21 mouse cellular contexts compared by ENCODE assay signal in the genomic region with DNA sequence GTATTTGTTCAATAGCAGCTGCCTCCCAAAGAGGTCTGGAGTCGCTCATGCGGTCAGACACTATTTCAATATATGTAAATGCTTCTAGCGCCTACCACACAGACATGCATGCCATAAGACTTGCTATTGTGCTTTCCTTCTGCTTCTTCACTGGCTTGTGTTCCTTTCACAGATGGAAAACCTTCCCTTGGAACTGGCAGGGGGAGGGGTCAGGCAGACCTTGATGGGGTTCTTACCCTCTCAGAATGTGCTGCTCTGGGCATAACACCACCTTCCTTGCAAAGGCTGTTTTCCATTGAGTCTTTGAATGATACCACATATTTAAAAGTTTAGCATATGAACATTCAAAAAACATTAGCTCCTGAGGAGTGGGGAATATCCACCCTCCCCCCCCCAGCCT. TPM values are rescaled to one million over a fixed set of nuclear protein-coding genes. Genes with fewer than 3 reads are reported as not detected.
"Had no signal": no experiment of that assay in that cellular context is flagged by ENCODE, and none has a peak within 500 bp of the region (broad histone marks: within the 10 kb centered on the region; RNA-seq: fewer than 3 reads in every experiment).

No protein-coding gene starts in this region.

- H3K4me2 ChIP-seq: lung, embryonic 15.5 days; midbrain, embryonic 13.5 days; midbrain, embryonic 15.5 days; neural tube, embryonic 12.5 days; stomach, embryonic 15.5 days had no signal

- H3K4me1 ChIP-seq: lung, embryonic 15.5 days; megakaryocyte, embryonic 14.5 days; midbrain, embryonic 15.5 days; neural tube, embryonic 12.5 days; stomach, embryonic 15.5 days had no signal

- H3K27ac ChIP-seq: lung, embryonic 15.5 days; macrophage; midbrain, embryonic 13.5 days; midbrain, embryonic 15.5 days; neural tube, embryonic 12.5 days; stomach, embryonic 15.5 days; stomach, postnatal 0 days had no signal

- ATAC-seq: lung, postnatal 0 days; midbrain, embryonic 13.5 days had no signal

- DNase-seq: lung, adult 2 months; lung, postnatal 14 days; lung, postnatal 36 days; right cerebral cortex, postnatal 14 days; thymus, adult 2 months; thymus, postnatal 25 days; thymus, postnatal 4 days had no signal

- H3K36me3 ChIP-seq: lung, embryonic 15.5 days; midbrain, embryonic 13.5 days; midbrain, embryonic 15.5 days; neural tube, embryonic 12.5 days; stomach, embryonic 15.5 days had no signal

- H3K4me3 ChIP-seq: lung, embryonic 15.5 days; megakaryocyte, embryonic 14.5 days; midbrain, embryonic 13.5 days; midbrain, embryonic 15.5 days; neural tube, embryonic 12.5 days; stomach, embryonic 15.5 days had no signal

- H3K9ac ChIP-seq: lung, embryonic 15.5 days; midbrain, embryonic 13.5 days; midbrain, embryonic 15.5 days; neural tube, embryonic 12.5 days; stomach, embryonic 15.5 days had no signal

- H3K9me3 ChIP-seq: lung, embryonic 15.5 days; megakaryocyte, embryonic 14.5 days; midbrain, embryonic 13.5 days; midbrain, embryonic 15.5 days; neural tube, embryonic 12.5 days; stomach, embryonic 15.5 days had no signal

- H3K27me3 ChIP-seq: lung, embryonic 15.5 days; megakaryocyte, embryonic 14.5 days; midbrain, embryonic 15.5 days; neural tube, embryonic 12.5 days; stomach, embryonic 15.5 days had no signal

RNA-seq across cellular contexts. Expression of gene Ube2u, which starts 56.3 kb away (rescaled TPM):
- total RNA-seq: megakaryocyte progenitor cell, adult 5-6 weeks; monocyte, adult 5-6 weeks; neutrophil, adult 5-6 weeks had no signal
- polyA plus RNA-seq: lung, adult 2 months; macrophage; midbrain, postnatal 0 days; spleen, adult 2 months; thymus, adult 2 months had no signal
